Mouse (Mus musculus) neutrophil, adult 5-6 weeks (primary cell): Measurements from ENCODE around the gene Btn2a2. TPM values are rescaled to one million over a fixed set of nuclear protein-coding genes. Genes with fewer than 3 reads are reported as not detected.
A peak's percentile ranks its signal among the peaks of the same experiment; 100 is the strongest.

Experiments used
- ATAC-seq: fragments of 151-379, 151-347 bp; 2 replicates; pipeline ENCODE4 v1.8.0; 2017; ENCODE audit warnings: mild to moderate bottlenecking, moderate TSS enrichment; ENCODE audit not compliant: insufficient number of reproducible peaks, poor library complexity, low FRiP score, severe bottlenecking; ENCODE audit errors: extremely low read depth
- total RNA-seq: library from RNA; stranded (forward); fragments of 200-1000 nt; gene quantifications from 2 replicates; pipeline ENCODE4 v1.2.3, GENCODE M21; 2017

Gene Btn2a2
- total RNA-seq, 1 experiment from 2014 or later = 0.58 TPM

GRCm38 (mm10) chr13:23501511-23501910 is 12.9 kb upstream of the Btn2a2 start:
- no peak for ATAC-seq

- ATAC-seq = no peak
Observed at GRCm38 (mm10) chr13:23500424-23501200, 12.0 kb upstream of the Btn2a2 start.

DNA sequence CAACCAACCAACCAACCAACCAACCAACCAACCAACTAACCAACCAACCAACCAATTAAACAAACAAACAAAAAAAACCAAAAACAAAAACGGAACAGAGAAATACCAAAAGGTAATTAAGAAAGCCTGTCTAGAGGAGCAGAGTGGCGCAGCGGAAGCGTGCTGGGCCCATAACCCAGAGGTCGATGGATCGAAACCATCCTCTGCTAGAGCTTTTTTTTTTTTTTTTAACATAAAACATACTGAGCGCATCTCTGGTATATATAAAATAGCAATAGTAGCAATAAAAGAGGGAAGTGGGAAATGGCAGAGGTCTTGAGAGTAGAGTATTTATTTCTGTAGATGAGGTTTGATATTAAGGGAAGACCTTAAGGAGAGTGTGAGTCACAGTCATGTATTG is 11.3 kb upstream of the Btn2a2 start:
- no peak for ATAC-seq

DNA sequence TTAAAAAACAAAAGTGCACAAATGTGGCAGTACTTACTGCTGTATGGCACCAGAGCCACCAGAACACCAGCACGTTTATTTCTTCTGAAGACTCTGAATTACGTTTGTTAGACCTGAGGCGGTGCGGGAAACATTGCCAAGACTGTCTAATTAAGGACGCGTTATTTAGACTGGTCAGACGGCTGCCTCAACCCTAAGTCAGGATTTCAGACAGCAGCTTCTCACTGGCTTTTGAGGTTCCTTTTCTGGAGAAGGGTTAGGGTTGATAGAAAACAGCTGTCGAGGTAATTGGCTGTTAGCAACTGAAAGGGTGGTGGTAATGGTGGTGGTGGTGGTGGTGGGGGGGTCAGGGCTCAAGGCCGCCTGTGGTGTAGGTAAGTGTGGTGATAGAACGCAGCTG is 10.0 kb upstream of the Btn2a2 start:
- ATAC-seq = no peak

DNA sequence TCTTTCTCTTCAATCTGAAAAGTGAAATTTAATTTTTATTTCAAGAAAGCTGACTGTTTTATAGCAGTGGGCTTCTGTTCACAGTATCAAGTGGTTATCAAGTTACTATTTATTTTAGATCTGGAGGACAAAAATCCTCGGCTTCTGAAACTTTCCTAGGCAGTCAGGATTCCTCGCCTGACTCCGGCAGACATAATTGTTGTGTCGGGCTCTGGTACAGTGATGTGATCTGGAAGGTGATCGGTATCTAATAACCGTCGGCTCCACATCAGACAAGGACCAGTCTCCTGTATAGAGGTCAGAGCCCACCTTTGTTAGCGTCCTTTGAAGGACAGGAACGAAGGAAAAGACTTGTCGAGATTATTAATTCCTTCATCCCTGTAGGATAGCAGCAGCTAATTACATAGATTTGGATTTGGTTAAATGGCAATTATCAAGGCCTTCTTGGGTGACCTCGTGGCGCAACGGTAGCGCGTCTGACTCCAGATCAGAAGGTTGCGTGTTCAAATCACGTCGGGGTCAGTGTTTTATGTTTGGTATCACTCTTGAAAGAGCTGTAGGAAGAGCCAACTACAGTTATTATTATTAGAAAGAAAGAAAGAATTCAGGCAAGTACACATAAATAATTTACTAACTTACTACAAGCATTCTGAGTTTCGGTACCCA is 9.1 kb upstream of the Btn2a2 start:
- no peak for ATAC-seq

GRCm38 (mm10) chr13:23495526-23495925 is 6.9 kb upstream of the Btn2a2 start:
- ATAC-seq = no peak

DNA sequence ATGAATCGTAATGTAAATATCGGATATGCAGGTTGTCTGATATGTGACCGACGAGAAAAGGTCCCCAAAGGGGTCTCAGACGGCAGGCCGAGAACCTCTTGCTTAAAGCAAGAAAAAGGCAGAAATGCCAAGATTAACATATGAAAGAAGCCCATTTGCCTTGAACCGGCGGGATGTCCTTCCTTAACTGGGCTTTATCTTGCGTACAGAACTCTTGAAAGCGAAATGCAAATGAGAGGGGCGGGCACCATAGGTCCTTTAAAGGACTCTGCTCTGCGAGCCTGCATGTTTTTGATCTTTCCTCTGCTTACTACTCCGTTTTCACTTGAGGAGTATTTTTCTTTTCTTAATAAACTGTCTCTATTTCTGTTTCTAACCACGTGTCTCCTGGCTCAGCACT is 3.3 kb upstream of the Btn2a2 start:
- no peak for ATAC-seq

DNA sequence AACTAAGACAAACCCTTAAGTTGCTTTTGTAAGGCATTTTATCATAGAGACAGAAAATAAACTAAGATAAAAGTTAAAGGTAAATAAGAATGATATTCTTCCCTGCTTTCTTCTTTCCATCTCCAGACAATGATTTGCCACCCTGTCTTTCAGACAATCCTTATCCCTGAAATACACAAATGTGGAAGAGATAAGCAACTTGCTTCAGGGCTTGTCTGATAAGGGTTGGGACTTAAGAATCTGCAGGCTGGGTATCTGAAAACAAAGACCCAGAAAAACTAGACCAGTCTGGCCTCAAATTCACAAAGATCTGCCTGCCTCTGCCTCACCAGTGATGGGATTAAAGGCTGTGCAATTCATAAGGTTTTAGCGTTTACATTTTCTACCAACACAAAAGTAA is 2.6 kb upstream of the Btn2a2 start:
- ATAC-seq = no peak

DNA sequence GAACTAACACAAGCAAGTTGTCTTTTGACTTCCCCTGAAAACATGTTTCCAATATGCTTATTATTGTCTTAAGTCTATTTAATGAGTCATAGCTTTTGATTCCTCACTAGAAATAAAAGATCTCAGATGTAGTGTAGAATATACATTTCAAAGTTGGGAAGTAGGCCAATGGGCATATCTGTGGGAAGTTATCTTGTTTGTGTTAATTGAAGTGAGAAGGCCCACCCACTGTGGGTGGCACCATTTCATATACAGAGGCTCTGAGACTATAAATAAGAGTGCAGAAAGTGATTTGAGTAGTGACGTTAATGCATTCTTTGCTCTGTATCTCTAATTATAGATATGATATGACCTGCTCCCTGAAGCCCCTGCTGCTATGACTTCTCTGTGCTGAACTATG is 2.2 kb upstream of the Btn2a2 start:
- ATAC-seq = no peak

GRCm38 (mm10) chr13:23485271-23485670 is 3.4 kb downstream of the Btn2a2 start:
- ATAC-seq = no peak

DNA sequence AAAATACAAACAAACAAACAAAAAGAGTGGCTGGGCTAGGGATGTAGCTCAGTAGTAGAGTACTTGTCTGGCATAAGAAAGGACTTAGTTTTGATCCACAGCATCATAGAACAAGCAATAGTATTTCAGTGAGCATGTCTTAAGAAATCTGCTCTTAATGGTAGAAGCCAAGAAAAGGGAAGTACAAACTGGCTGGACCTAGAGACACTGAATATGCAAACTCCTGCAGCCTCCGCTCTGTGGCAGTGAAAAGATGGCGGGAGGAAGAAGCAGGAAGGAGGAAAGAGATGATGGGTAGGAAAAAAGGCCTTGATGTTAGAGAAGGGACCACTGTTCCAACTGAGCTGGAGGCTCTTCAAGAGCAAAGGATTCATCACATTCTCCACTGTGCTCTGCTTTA is 5.5 kb downstream of the Btn2a2 start:
- ATAC-seq = no peak

- no peak for ATAC-seq
Observed at GRCm38 (mm10) chr13:23475658-23476057, 13.0 kb downstream of the Btn2a2 start.

DNA sequence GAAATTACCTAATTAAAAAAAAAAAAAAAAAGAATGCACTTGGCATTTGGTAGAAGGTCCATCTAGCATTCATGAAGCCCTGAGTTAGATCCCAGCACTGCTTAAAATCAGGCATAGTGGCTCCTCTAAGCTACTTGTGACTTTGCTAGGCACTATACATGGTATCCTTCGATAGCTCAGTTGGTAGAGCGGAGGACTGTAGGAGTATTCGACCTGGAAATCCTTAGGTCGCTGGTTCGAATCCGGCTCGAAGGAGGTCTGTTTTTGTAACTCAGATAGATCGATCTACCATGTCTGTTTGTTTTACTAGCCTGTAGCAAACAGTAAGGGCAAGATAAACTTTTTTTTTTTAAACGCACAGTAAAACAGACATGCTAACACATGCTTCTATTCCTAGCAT is 21.7 kb downstream of the Btn2a2 start:
- no peak for ATAC-seq

GRCm38 (mm10) chr13:23466306-23466705 is 22.4 kb downstream of the Btn2a2 start:
- no peak for ATAC-seq

- no peak for ATAC-seq
Observed at GRCm38 (mm10) chr13:23465600-23466109, 23.0 kb downstream of the Btn2a2 start, which contains the start of gene Btn1a1. Gene Btn1a1, minus strand, starts transcription at chr13:23465901.

GRCm38 (mm10) chr13:23464841-23465366 is 23.8 kb downstream of the Btn2a2 start:
- ATAC-seq = no peak

DNA sequence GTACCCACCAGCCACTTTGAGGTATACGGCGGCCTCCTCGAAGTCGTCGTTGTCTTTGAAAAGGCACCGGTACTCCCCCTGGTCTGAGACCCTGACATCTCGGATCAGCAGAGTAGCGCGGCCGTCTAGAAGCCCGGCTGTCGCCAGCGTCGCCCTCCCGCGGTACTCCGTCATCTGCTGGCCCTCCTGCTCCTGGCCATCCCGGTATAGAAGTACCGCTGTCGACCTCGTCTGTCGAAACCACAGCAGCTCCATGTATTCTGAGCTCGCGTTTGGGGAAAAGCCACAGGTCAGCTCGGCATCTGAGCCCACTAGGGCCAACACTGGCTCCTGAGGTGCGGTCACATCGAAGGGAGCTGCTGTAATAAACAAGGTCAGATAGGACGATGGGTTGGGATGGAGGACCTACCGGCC is 24.4 kb downstream of the Btn2a2 start:
- peak; percentile 43; the same call in 1 of the 2 replicates for ATAC-seq

- ATAC-seq = no peak
Observed at GRCm38 (mm10) chr13:23463381-23464223, 25.1 kb downstream of the Btn2a2 start.

- ATAC-seq = no peak
Observed at GRCm38 (mm10) chr13:23462669-23463068, 26.0 kb downstream of the Btn2a2 start.
